In genomic region chr5:34636481-34637287, GRCm38 (mm10) we compare ENCODE assay signal across 8 mouse cellular contexts. TPM values are rescaled to one million over a fixed set of nuclear protein-coding genes. Genes with fewer than 3 reads are reported as not detected.
DNase-seq lines count a peak whose midpoint lies in the region; ATAC-seq and TF ChIP-seq lines count a peak whose summit lies in the region.

Gene Mfsd10, minus strand, starts transcription at chr5:34637212.

- peak; percentile 71; the same call in 1 of the 2 replicates for TF ChIP-seq POLR2A in lung, adult 2 months (IDR thresholded peaks at IDR 0.05; ENCODE audit: borderline replicate concordance, extremely low read depth, low read depth, low read length)
- TF ChIP-seq POLR2A in olfactory bulb, adult 2 months (IDR thresholded peaks at IDR 0.05; ENCODE audit: insufficient read depth, low read depth, low read length), result peak; percentile 52
- 0 out of 2 replicates have a peak, but pooled peaks have one; percentile 30 for TF ChIP-seq POLR2A in thymus, adult 2 months (IDR thresholded peaks at IDR 0.05; ENCODE audit: control insufficient read depth, extremely low read depth, insufficient read depth, low read length, poor library complexity)

- DNase-seq in ES-CJ7 (ENCODE audit: low read depth, low spot score), result peak; percentile 92
- peak; percentile 74 for DNase-seq in cerebellum, adult 11 months
- peak; percentile 91 for DNase-seq in forebrain, embryonic 14.5 days (ENCODE audit: low spot score)
- peak; percentile 81 to 84 for DNase-seq in heart, postnatal 14 days
- DNase-seq in layer of hippocampus, adult 18-20 months (ENCODE audit: low spot score in 2 of 2), result peak; percentile 71 to 84
- DNase-seq in lung, adult 2 months, result peak; percentile 64
- peak; percentile 78 for DNase-seq in thymus, adult 2 months

- peaks cover 8% of the 10 kb centered on the region for H3K4me1 ChIP-seq in forebrain, embryonic 14.5 days (ENCODE audit: control insufficient read depth, insufficient read depth, low read length)
- H3K4me1 ChIP-seq in lung, adult 2 months (ENCODE audit: control insufficient read depth, insufficient read depth, low read length), result 0 out of 2 replicates have a peak, but pooled peaks cover 3% of the 10 kb centered on the region
- peaks cover 11% of the 10 kb centered on the region for H3K4me1 ChIP-seq in olfactory bulb, adult 2 months (ENCODE audit: control insufficient read depth, insufficient read depth, low read length)
- peaks cover 24% of the 10 kb centered on the region for H3K4me1 ChIP-seq in thymus, adult 2 months (replicated peaks; ENCODE audit: control insufficient read depth, insufficient read depth, low read length)

- TF ChIP-seq CTCF in lung, adult 2 months (IDR thresholded peaks at IDR 0.05; ENCODE audit: insufficient read depth, low read length), result 0 out of 2 replicates have a peak, but pooled peaks have one; percentile 15
- 0 out of 2 replicates have a peak, but pooled peaks have one; percentile 19 for TF ChIP-seq CTCF in olfactory bulb, adult 2 months (IDR thresholded peaks at IDR 0.05; ENCODE audit: insufficient read depth, low read depth, low read length)
- 0 out of 2 replicates have a peak, but pooled peaks have one; percentile 57 for TF ChIP-seq CTCF in thymus, adult 2 months (IDR thresholded peaks at IDR 0.05; ENCODE audit: borderline replicate concordance, control insufficient read depth, extremely low read depth, insufficient read depth, low read length, poor library complexity)

- H3K4me2 ChIP-seq in forebrain, embryonic 14.5 days (ENCODE audit: low read length), result peak within 1 kb of the TSS; percentile 94

- peak within 1 kb of the TSS; percentile 60 for H3K4me3 ChIP-seq in forebrain, embryonic 14.5 days (ENCODE audit: low read depth, low read length)
- peak within 1 kb of the TSS; percentile 94 for H3K4me3 ChIP-seq in lung, adult 2 months (replicated peaks; ENCODE audit: extremely low read depth, low read depth, low read length)
- peak within 1 kb of the TSS; percentile 70 for H3K4me3 ChIP-seq in olfactory bulb, adult 2 months (ENCODE audit: insufficient read depth, low read depth, low read length)
- H3K4me3 ChIP-seq in thymus, adult 2 months (ENCODE audit: control insufficient read depth, insufficient read depth, low read length), result peak within 1 kb of the TSS; percentile 76

- peaks cover 77% of the 10 kb centered on the region for H3K36me3 ChIP-seq in forebrain, embryonic 14.5 days (ENCODE audit: control insufficient read depth, insufficient read depth, low read length)
- no peaks in the 10 kb centered on the region; the same call in 1 of the 2 replicates for H3K36me3 ChIP-seq in thymus, adult 2 months (ENCODE audit: control insufficient read depth, insufficient read depth, low read length)

- ATAC-seq in forebrain, embryonic 14.5 days, result peak; percentile 94

- WGBS in forebrain, embryonic 14.5 days, result under 1% methylated on average over 48 of the region's 48 CpGs
- under 1% methylated on average over 48 of the region's 48 CpGs for WGBS in lung, adult 2 months
- under 1% methylated on average over 48 of the region's 48 CpGs for WGBS in olfactory bulb, adult 2 months
- WGBS in thymus, adult 2 months, result under 1% methylated on average over 48 of the region's 48 CpGs

- H3K9ac ChIP-seq in forebrain, embryonic 14.5 days (ENCODE audit: low read length), result peak within 1 kb of the TSS; percentile 81

- H3K27me3 ChIP-seq in forebrain, embryonic 14.5 days (replicated peaks; ENCODE audit: control insufficient read depth, insufficient read depth, low read length), result no peaks in the 10 kb centered on the region
- no peaks in the 10 kb centered on the region for H3K27me3 ChIP-seq in thymus, adult 2 months (ENCODE audit: control insufficient read depth, insufficient read depth, low read length)

- no peaks in the 10 kb centered on the region for H3K9me3 ChIP-seq in forebrain, embryonic 14.5 days (replicated peaks; ENCODE audit: control insufficient read depth, low read length)

- H3K27ac ChIP-seq in forebrain, embryonic 14.5 days (ENCODE audit: low read depth, low read length), result peak within 1 kb of the TSS; percentile 71
- peak within 1 kb of the TSS; percentile 34 for H3K27ac ChIP-seq in olfactory bulb, adult 2 months (ENCODE audit: insufficient read depth, low read depth, low read length)
- H3K27ac ChIP-seq in thymus, adult 2 months (ENCODE audit: control insufficient read depth, insufficient read depth, low read length), result peak within 1 kb of the TSS; percentile 46

- intact Hi-C loops in heart, postnatal 14 days (cut with DNase I), result loop anchor here (2.0 kb wide), 2 partner anchors 88 to 122 kb away; no protein-coding TSS in a partner anchor

RNA-seq across cellular contexts. Expression of gene Mfsd10, which starts in this region (rescaled TPM):
- 72.8 and 84.8 TPM in 2 replicates for polyA plus RNA-seq in forebrain, embryonic 14.5 days (2014; fragmentation: Nextera tagmentation; extraction: Ambion mirVana)
- 10 to 100 TPM; 13.6 to 17.1 TPM for total RNA-seq in heart, postnatal 14 days (2021)
- total RNA-seq in layer of hippocampus, adult 18-20 months (2021), result 10 to 100 TPM; 33.3 to 43.6 TPM
- 127 and 148 TPM in 2 replicates for polyA plus RNA-seq in lung, adult 2 months (2012; rRNA removed)
- not detected in 2 replicates for polyA plus RNA-seq in olfactory bulb, adult 2 months (2012; ENCODE audit: insufficient read depth, insufficient read length, low replicate concordance, missing spikeins)
- 217 TPM in 2 replicates for polyA plus RNA-seq in thymus, adult 2 months (2012; rRNA removed)

Comparison
In these comparisons a context has a peak if more than half of its experiments do, and no peak if none do; other contexts are left out.
1. Peak in every context shown above with its lines: DNase-seq, ATAC-seq, H3K4me3 ChIP-seq and H3K27ac ChIP-seq.
2. RNA of gene Mfsd10 (polyA plus RNA-seq): 217 TPM in thymus, adult 2 months, 127 to 148 TPM in lung, adult 2 months and 72.8 to 84.8 TPM in forebrain, embryonic 14.5 days; not detected in olfactory bulb, adult 2 months; every median in the first group is over 10 times any median in the second.